In the genomic region with DNA sequence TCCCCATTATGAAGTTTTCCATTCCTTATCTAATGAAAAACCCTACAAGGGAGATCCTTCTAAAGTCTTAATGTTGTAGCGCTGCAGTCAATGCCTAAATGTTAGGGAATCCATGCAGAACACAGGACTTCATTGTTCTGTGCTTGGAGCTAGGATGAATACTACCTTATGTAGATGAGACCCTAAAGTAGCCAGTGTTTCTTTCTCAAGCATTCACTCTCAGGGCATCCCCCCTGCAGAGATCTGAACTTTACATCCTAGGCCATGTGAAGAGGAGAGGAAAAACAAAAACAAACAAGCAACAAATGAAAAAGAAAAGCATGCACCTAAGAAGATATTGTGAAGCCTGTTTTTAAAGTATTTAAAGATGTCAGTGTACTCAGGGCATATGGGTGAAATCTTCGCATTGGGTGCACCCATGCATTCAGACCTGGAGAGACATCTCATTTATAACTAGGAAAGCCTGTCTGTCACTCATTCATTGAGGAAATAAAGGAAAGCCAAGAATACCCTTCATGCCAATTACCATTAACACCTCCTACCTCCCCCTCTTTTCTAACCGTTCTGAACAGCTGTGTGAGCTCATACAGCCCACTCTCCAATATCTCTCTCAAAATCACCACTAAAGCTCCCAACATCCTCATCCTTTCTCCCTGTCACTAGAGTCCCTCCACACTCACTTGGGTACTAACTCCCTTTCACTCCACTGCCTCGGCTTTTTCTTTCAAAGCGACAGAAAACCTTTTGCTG, we compare ENCODE assay signal across 24 mouse cellular contexts.
DNase-seq lines count a peak whose midpoint lies in the region; ATAC-seq and TF ChIP-seq lines count a peak whose summit lies in the region.
"Had no signal": no experiment of that assay in that cellular context is flagged by ENCODE, and none has a peak within 500 bp of the region (broad histone marks: within the 10 kb centered on the region; RNA-seq: fewer than 3 reads in every experiment).

No protein-coding gene starts in this region.

- no peak overlapping the region for H3K4me2 ChIP-seq in forebrain, embryonic 13.5 days
- no peak overlapping the region for H3K4me2 ChIP-seq in forebrain, postnatal 0 days (ENCODE audit: low read depth)
- H3K4me2 ChIP-seq: embryonic facial prominence, embryonic 12.5 days; hindbrain, embryonic 13.5 days; limb, embryonic 15.5 days; liver, embryonic 15.5 days; stomach, embryonic 15.5 days had no signal

- H3K79me2 ChIP-seq in heart, adult 2 months (replicated peaks; ENCODE audit: control insufficient read depth, insufficient read depth, low read length) = no peaks in the 10 kb centered on the region

- peak; percentile 71; the same call in 1 of the 2 replicates for ATAC-seq in forebrain, embryonic 13.5 days
- ATAC-seq in forebrain, postnatal 0 days = no peak
- ATAC-seq: CD4-positive, CD25-positive, alpha-beta regulatory T cell, adult 4 months; intestine, postnatal 0 days had no signal

- H3K9me3 ChIP-seq in forebrain, embryonic 13.5 days (replicated peaks) = no peaks in the 10 kb centered on the region
- H3K9me3 ChIP-seq in forebrain, postnatal 0 days (ENCODE audit: low read length) = no peaks in the 10 kb centered on the region
- H3K9me3 ChIP-seq: embryonic facial prominence, embryonic 12.5 days; G1E; heart, embryonic 10.5 days; hindbrain, embryonic 13.5 days; limb, embryonic 15.5 days; liver, embryonic 15.5 days; megakaryocyte, embryonic 14.5 days; stomach, embryonic 15.5 days had no signal

- H3K27me3 ChIP-seq in forebrain, embryonic 13.5 days = no peaks in the 10 kb centered on the region
- H3K27me3 ChIP-seq in forebrain, postnatal 0 days (ENCODE audit: insufficient read depth, low read length) = no peaks in the 10 kb centered on the region
- H3K27me3 ChIP-seq in heart, adult 2 months (ENCODE audit: control insufficient read depth, insufficient read depth, low read length) = no peaks in the 10 kb centered on the region
- H3K27me3 ChIP-seq: embryonic facial prominence, embryonic 12.5 days; hindbrain, embryonic 13.5 days; limb, embryonic 15.5 days; liver, embryonic 15.5 days; megakaryocyte, embryonic 14.5 days; stomach, embryonic 15.5 days had no signal

- peaks cover 15% of the 10 kb centered on the region for H3K4me1 ChIP-seq in forebrain, embryonic 13.5 days
- H3K4me1 ChIP-seq in forebrain, postnatal 0 days (ENCODE audit: insufficient read depth) = no peaks in the 10 kb centered on the region; the same call in 1 of the 2 replicates
- no peaks in the 10 kb centered on the region for H3K4me1 ChIP-seq in heart, adult 2 months (ENCODE audit: control insufficient read depth, insufficient read depth, low read length)
- H3K4me1 ChIP-seq: embryonic facial prominence, embryonic 12.5 days; heart, embryonic 10.5 days; hindbrain, embryonic 13.5 days; limb, embryonic 15.5 days; liver, embryonic 15.5 days; megakaryocyte, embryonic 14.5 days; stomach, embryonic 15.5 days had no signal

- intact Hi-C loops in heart, adult 2 months (cut with DNase I) = no loop called here

- no peaks in the 10 kb centered on the region for H3K36me3 ChIP-seq in forebrain, embryonic 13.5 days (ENCODE audit: poor library complexity, severe bottlenecking)
- no peaks in the 10 kb centered on the region for H3K36me3 ChIP-seq in forebrain, postnatal 0 days (ENCODE audit: insufficient read depth)
- H3K36me3 ChIP-seq in heart, adult 2 months (ENCODE audit: control insufficient read depth, insufficient read depth, low read length) = no peaks in the 10 kb centered on the region
- H3K36me3 ChIP-seq: embryonic facial prominence, embryonic 12.5 days; G1E; heart, embryonic 10.5 days; hindbrain, embryonic 13.5 days; limb, embryonic 15.5 days; liver, embryonic 15.5 days; stomach, embryonic 15.5 days had no signal

- H3K27ac ChIP-seq in forebrain, embryonic 13.5 days = no peak overlapping the region
- no peak overlapping the region for H3K27ac ChIP-seq in forebrain, postnatal 0 days (ENCODE audit: low read depth, low read length)
- H3K27ac ChIP-seq in layer of hippocampus, adult 2 months = 0 out of 2 replicates have a peak overlapping the region, but pooled peaks have one; percentile 43
- no peak overlapping the region for H3K27ac ChIP-seq in heart, adult 2 months
- H3K27ac ChIP-seq: embryonic facial prominence, embryonic 12.5 days; heart, embryonic 10.5 days; hindbrain, embryonic 13.5 days; limb, embryonic 15.5 days; liver, embryonic 15.5 days; stomach, embryonic 15.5 days had no signal

- no peak for TF ChIP-seq CTCF in forebrain, postnatal 0 days (IDR thresholded peaks at IDR 0.05; ENCODE audit: low read depth)
- no peak for TF ChIP-seq CTCF in layer of hippocampus, adult 2 months (conservative IDR thresholded peaks at IDR 0.05)
- TF ChIP-seq CTCF in heart, adult 2 months (IDR thresholded peaks at IDR 0.05) = no peak

- no peak for TF ChIP-seq POLR2A in heart, adult 2 months (IDR thresholded peaks at IDR 0.05; ENCODE audit: insufficient read depth, low read depth, low read length)

- no peak overlapping the region for H3K4me3 ChIP-seq in forebrain, embryonic 13.5 days
- H3K4me3 ChIP-seq in forebrain, postnatal 0 days (ENCODE audit: low read depth, low read length) = no peak overlapping the region
- H3K4me3 ChIP-seq in layer of hippocampus, adult 2 months = no peak overlapping the region
- no peak overlapping the region for H3K4me3 ChIP-seq in heart, adult 2 months
- H3K4me3 ChIP-seq: embryonic facial prominence, embryonic 12.5 days; erythroblast, embryonic 14.5 days; heart, embryonic 10.5 days; hindbrain, embryonic 13.5 days; limb, embryonic 15.5 days; liver, embryonic 15.5 days; megakaryocyte, embryonic 14.5 days; stomach, embryonic 15.5 days had no signal

- TF ChIP-seq EP300 in heart, adult 2 months (IDR thresholded peaks at IDR 0.05; ENCODE audit: insufficient read depth, low read depth, low read length) = no peak

- WGBS in forebrain, embryonic 13.5 days = 28% methylated on average over 5 of the region's 5 CpGs
- 29% methylated on average over 5 of the region's 5 CpGs for WGBS in forebrain, postnatal 0 days
- 54% methylated on average over 5 of the region's 5 CpGs for WGBS in heart, adult 2 months

- DNase-seq in forebrain, postnatal 0 days = no peak
- DNase-seq in layer of hippocampus, adult 2 months (ENCODE audit: low spot score in 2 of 2) = peak in 1 of 2 experiments; percentile 10
- no peak for DNase-seq in layer of hippocampus, postnatal 10 days (ENCODE audit: low spot score in 2 of 2)
- peak; percentile 84 for DNase-seq in R1 (ENCODE audit: low read depth, low spot score)
- peak; percentile 32 for DNase-seq in embryo, embryonic 9.5 days (ENCODE audit: extremely low spot score)
- DNase-seq in heart, adult 2 months = no peak
- no peak for DNase-seq in spleen, adult 18-20 months
- DNase-seq: adrenal gland, postnatal 25 days; cerebellum, adult 2 months; cerebellum, postnatal 36 days; right cerebral cortex, postnatal 14 days; thymus, adult 2 months had no signal

- no peak overlapping the region for H3K9ac ChIP-seq in forebrain, embryonic 13.5 days
- H3K9ac ChIP-seq in forebrain, postnatal 0 days = no peak overlapping the region
- H3K9ac ChIP-seq in heart, adult 2 months (ENCODE audit: low read depth, low read length) = no peak overlapping the region
- H3K9ac ChIP-seq: embryonic facial prominence, embryonic 12.5 days; hindbrain, embryonic 13.5 days; limb, embryonic 15.5 days; liver, embryonic 15.5 days; stomach, embryonic 15.5 days had no signal

Comparison
In these comparisons a context has a peak if more than half of its experiments do, and no peak if none do; other contexts are left out.
1. DNase-seq: peak in R1 (single experiment) and embryo, embryonic 9.5 days (single experiment); none in forebrain, postnatal 0 days (single experiment), layer of hippocampus, postnatal 10 days (0 of 2), heart, adult 2 months (0 of 2) and spleen, adult 18-20 months (0 of 2).